Mouse (Mus musculus): Measurements from ENCODE around the gene Mtrf1l.

The Mtrf1l gene

DNA sequence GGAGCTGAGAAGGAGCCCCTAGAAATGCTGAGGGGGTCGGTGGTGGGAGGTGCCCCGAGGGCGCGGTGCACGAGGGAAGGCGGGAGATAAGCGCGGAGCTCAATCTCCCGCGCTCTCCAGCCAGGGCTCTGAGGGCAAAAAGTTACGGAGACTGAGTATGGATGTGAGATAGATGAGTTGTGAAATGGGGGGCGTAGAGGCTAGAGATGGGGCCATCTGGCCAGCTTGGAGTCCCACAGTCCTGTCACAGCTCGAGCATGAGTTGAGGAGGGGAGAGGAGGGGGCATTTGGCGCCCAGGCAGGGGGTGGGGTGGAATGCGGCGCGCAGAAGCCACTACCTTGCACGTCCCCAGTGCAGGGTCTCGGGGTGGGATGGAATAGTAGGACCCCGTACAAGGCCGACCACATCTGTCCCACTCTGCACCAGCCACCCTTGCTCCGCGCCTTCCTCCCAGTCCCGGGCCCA is 19.0 kb downstream of the Mtrf1l start:
- peak; percentile 71 for DNase-seq (ENCODE audit: extremely low spot score)

DNA sequence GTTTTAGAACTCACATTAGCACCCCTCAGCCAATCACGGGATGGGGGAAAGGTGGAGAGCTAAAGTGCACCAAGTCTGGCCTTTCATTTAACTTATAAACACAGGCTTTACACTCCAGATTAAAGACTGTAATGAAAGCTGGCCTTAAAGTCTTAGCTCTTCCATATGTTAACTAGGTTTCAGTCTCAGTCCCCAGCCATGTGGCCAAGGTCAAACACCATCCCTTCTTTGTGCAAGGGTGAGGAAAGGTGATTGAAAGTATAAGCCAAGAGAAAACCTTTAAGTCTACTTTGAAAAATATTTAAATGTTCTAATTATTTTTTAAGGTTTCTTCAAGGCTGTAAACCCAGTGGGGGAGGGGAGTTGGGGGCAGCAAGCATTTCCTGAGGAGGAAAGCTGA is 20.0 kb downstream of the Mtrf1l start:
- no peak for DNase-seq (ENCODE audit: extremely low spot score)

DNA sequence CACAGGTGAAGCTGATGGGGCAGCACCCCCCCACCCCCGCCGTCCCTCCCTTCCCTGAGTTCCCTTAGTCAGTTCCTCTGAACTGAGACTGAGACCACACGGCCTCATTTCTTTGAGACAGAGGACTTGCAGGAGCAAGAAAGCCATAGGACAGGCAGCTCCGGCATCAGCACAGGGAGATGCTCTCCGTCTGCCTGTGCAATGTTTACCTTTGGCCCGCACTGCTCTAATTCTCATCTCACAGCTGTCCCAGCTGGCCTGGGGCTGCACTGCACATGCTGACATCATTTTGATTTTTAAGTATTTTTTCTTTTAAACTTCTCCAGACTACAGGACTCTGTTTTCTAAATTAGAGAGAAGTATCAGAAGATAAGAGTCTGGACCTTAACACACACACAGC is 20.8 kb downstream of the Mtrf1l start:
- DNase-seq (ENCODE audit: extremely low spot score): no peak

DNA sequence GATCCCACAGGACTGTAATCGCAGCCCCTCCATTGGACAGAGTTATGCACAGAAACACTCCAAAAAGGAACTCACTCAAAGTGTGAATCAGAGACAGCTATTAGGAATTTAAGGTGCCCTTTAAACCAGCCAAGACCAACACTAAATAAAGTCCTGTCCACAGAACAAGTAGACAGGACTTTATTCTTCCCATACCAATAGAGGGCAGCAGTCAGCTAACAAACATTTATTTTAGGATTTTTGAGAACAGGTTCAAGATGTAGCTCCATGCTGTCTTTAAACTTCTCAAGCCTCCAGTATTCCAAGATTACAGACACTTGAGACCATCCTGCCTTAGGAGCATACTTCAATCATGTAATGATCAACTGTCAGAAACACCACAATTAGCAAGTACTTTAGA is 23.2 kb downstream of the Mtrf1l start:
- DNase-seq (ENCODE audit: extremely low spot score): no peak

DNA sequence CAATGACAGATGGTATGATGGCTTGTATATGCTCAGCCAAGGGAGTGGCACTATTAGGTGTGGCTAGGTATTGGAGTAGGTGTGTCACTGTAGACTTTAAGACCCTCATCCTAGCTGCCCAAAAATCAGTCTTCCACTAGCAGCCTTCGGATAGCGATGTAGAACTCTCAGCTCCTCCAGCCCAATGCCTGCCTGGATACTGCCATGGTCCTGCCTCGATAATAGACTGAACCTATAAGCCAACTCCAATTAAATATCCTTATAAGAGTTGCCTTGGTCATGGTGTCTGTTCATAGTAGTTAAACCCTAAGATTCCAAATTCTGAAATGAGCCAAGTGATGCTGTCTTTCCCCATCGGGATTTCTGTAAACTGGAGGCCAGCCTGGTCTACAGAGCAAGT is 25.6 kb downstream of the Mtrf1l start:
- DNase-seq (ENCODE audit: extremely low spot score): no peak

DNA sequence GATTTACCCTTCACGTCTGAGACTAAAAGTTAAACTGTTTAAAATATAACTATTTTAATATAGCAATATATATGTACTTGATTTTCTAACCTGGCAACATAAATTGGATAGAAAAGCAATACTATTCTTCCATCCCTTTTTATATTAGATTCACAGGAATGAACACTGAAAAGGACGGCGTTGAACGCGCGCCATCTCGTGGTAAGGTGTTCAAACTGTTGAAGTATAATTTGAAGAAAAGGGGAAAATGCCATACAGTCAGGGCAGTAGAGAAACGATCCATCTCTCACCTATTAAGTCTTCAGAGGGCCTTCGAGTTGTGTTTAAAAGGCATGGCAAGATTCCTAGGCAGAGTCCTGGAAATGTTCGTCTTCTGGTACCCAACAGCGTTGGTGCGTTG is 33.1 kb downstream of the Mtrf1l start:
- no peak for DNase-seq (ENCODE audit: extremely low spot score)

DNA sequence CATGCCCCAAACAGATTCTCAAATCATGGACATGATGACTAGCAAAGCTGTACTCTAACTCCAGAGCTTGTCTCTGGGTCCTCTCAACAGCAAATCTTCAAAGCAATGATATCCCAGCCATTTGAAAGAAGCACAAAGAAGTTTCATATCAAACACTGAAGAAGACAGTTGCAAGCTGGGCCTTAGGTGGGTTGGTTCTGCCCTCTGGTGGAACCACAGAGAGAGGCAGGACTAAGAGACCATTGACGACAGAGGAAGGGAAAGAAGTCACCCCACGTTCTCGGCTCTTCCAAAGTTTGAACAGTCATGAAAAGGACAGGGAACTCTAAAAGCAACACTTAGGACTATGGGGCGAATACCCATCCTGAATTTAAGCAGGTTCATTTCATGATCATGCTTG is 36.8 kb downstream of the Mtrf1l start:
- no peak for DNase-seq (ENCODE audit: extremely low spot score)
